Mouse (Mus musculus): Measurements from ENCODE around the gene Gmppa.

DNA sequence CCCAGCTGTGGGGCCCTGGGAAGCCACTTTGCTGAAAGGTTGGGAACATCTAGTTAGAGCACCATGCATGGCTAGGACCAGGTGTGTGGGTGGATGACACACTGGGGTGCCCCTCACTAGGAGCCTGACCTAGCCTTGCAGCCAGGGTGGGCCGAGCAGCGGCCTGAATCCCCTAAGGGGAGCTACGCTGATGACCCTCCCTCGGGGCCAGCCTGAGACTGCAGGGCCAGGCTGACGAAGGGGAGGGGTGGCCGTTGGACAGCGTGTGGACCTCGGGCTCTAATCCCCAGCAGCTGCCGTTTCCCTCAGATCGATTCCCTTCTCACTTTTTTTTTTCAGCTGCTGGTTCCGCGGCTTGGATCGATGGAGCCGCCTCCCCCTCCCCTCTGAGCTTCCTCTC lies 13.2 kb downstream of the Gmppa start:
- TF ChIP-seq CTCF (conservative IDR thresholded peaks at IDR 0.05; ENCODE audit: low read length) (no peak), NANOG (IDR thresholded peaks at IDR 0.05; ENCODE audit: borderline replicate concordance, low read length) (no peak)

Measured in E14TG2a.4 (cell line).